Mouse (Mus musculus): ENCODE data around the gene Tmem145. TPM values are rescaled to one million over a fixed set of nuclear protein-coding genes. Genes with fewer than 3 reads are reported as not detected.
"Not testable (repeated sequence)": the region's sequence is repeated elsewhere in the genome, so short reads cannot be mapped to it uniquely, and the experiment has no call there.

Tmem145 gene
- polyA plus RNA-seq, 1 experiment from 2014 or later, result 2.0 TPM

- peak; percentile 98 for ATAC-seq (ENCODE audit: insufficient number of reproducible peaks, insufficient read depth, low FRiP score, low read depth)
- Histone ChIP-seq H3K9ac (replicated peaks; ENCODE audit: low read depth, low read length) (peak within 1 kb of the TSS; percentile 77), H3K36me3 (ENCODE audit: control insufficient read depth, insufficient read depth, low read length) (no peaks in the 10 kb centered on the region), H3K9me3 (ENCODE audit: control insufficient read depth, low read depth, low read length) (no peaks in the 10 kb centered on the region), H3K4me1 (ENCODE audit: control insufficient read depth, insufficient read depth, low read length) (peaks cover 27% of the 10 kb centered on the region), H3K27me3 (ENCODE audit: control insufficient read depth, insufficient read depth, low read length) (0 out of 2 replicates have a peak, but pooled peaks cover 18% of the 10 kb centered on the region), H3K27ac (ENCODE audit: low read length) (peak within 1 kb of the TSS; percentile 86), H3K4me3 (ENCODE audit: low read depth, low read length) (peak within 1 kb of the TSS; percentile 65), H3K4me2 (replicated peaks; ENCODE audit: low read depth, low read length) (peak within 1 kb of the TSS; percentile 99)
- WGBS, result under 1% methylated on average over 52 of the region's 52 CpGs
Measured at GRCm38 (mm10) chr7:25316532-25317445, 10.9 kb downstream of the Tmem145 start, which contains the start of gene Megf8. Megf8 (plus strand) TSS chr7:25317164.

- ATAC-seq (ENCODE audit: insufficient number of reproducible peaks, insufficient read depth, low FRiP score, low read depth), result no peak
- Histone ChIP-seq H3K4me3 (ENCODE audit: low read depth, low read length) (peak overlapping the region; percentile 65), H3K27ac (ENCODE audit: low read length) (peak overlapping the region; percentile 86), H3K4me2 (replicated peaks; ENCODE audit: low read depth, low read length) (peak overlapping the region; percentile 99), H3K9ac (replicated peaks; ENCODE audit: low read depth, low read length) (peak overlapping the region; percentile 77), H3K27me3 (ENCODE audit: control insufficient read depth, insufficient read depth, low read length) (0 out of 2 replicates have a peak, but pooled peaks cover 14% of the 10 kb centered on the region), H3K36me3 (ENCODE audit: control insufficient read depth, insufficient read depth, low read length) (no peaks in the 10 kb centered on the region), H3K9me3 (ENCODE audit: control insufficient read depth, low read depth, low read length) (no peaks in the 10 kb centered on the region), H3K4me1 (ENCODE audit: control insufficient read depth, insufficient read depth, low read length) (peaks cover 27% of the 10 kb centered on the region)
- 13% methylated on average over 21 of the region's 21 CpGs for WGBS
Measured at GRCm38 (mm10) chr7:25317446-25317999, 11.6 kb downstream of the Tmem145 start.

DNA sequence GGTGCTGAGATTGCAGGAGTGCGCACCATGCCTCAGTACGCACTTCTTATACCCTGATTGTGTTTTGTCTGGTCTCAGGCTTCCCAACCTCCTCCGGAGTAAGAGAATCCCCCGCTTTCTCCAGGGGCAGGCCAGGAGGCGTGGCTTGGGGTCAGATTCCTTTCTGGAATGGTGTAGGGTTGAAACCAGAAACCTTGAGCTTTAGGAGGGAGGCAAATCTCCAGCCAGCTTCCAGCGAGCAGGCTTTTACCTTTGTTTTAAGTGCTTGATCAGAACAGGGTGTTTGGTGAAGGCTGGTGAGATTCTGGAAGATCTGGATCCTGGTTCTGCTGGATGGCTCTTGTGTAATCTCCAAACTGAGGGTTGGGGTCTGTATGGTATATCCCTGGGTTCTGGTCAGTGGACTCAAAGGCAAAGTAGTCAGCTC, 16.2 kb downstream of the Tmem145 start:
- H3K9me3 ChIP-seq (ENCODE audit: control insufficient read depth, low read depth, low read length), result no peaks in the 10 kb centered on the region
- peak overlapping the region; percentile 2; the same call in 1 of the 2 replicates for H3K4me3 ChIP-seq (ENCODE audit: low read depth, low read length)
- ATAC-seq (ENCODE audit: insufficient number of reproducible peaks, insufficient read depth, low FRiP score, low read depth), result peak; percentile 82
- no peak overlapping the region for H3K9ac ChIP-seq (replicated peaks; ENCODE audit: low read depth, low read length)
- no peaks in the 10 kb centered on the region for H3K36me3 ChIP-seq (ENCODE audit: control insufficient read depth, insufficient read depth, low read length)
- peaks cover 18% of the 10 kb centered on the region for H3K4me1 ChIP-seq (ENCODE audit: control insufficient read depth, insufficient read depth, low read length)
- peak overlapping the region; percentile 24 for H3K4me2 ChIP-seq (replicated peaks; ENCODE audit: low read depth, low read length)
- 8% methylated on average over 6 of the region's 6 CpGs for WGBS
- H3K27me3 ChIP-seq (ENCODE audit: control insufficient read depth, insufficient read depth, low read length), result no peaks in the 10 kb centered on the region
- peak overlapping the region; percentile 82 for H3K27ac ChIP-seq (ENCODE audit: low read length)

- 83% methylated on average over 2 of the region's 2 CpGs for WGBS
Measured at GRCm38 (mm10) chr7:25323219-25323618, 17.3 kb downstream of the Tmem145 start.

GRCm38 (mm10) chr7:25325431-25325830, 19.5 kb downstream of the Tmem145 start:
- not testable (repeated sequence) for H3K9me3 ChIP-seq (ENCODE audit: control insufficient read depth, low read depth, low read length); H3K4me2 ChIP-seq (replicated peaks; ENCODE audit: low read depth, low read length); ATAC-seq (ENCODE audit: insufficient number of reproducible peaks, insufficient read depth, low FRiP score, low read depth); H3K27me3 ChIP-seq (ENCODE audit: control insufficient read depth, insufficient read depth, low read length); H3K27ac ChIP-seq (ENCODE audit: low read length); H3K4me1 ChIP-seq (ENCODE audit: control insufficient read depth, insufficient read depth, low read length); H3K9ac ChIP-seq (replicated peaks; ENCODE audit: low read depth, low read length); H3K4me3 ChIP-seq (ENCODE audit: low read depth, low read length); H3K36me3 ChIP-seq (ENCODE audit: control insufficient read depth, insufficient read depth, low read length)
- WGBS, result 85% methylated on average over 5 of the region's 6 CpGs

More at GRCm38 (mm10) chr7:25323219-25323618, 17.3 kb downstream of the Tmem145 start:
- Histone ChIP-seq H3K4me2 (replicated peaks; ENCODE audit: low read depth, low read length) (no peak overlapping the region), H3K4me3 (ENCODE audit: low read depth, low read length) (no peak overlapping the region), H3K9me3 (ENCODE audit: control insufficient read depth, low read depth, low read length) (no peaks in the 10 kb centered on the region), H3K9ac (replicated peaks; ENCODE audit: low read depth, low read length) (no peak overlapping the region), H3K27me3 (ENCODE audit: control insufficient read depth, insufficient read depth, low read length) (no peaks in the 10 kb centered on the region), H3K27ac (ENCODE audit: low read length) (no peak overlapping the region), H3K36me3 (ENCODE audit: control insufficient read depth, insufficient read depth, low read length) (no peaks in the 10 kb centered on the region), H3K4me1 (ENCODE audit: control insufficient read depth, insufficient read depth, low read length) (peaks cover 8% of the 10 kb centered on the region)
- ATAC-seq (ENCODE audit: insufficient number of reproducible peaks, insufficient read depth, low FRiP score, low read depth), result no peak

GRCm38 (mm10) chr7:25326233-25326632, 20.3 kb downstream of the Tmem145 start:
- WGBS, result 87% methylated on average over 8 of the region's 8 CpGs
- H3K9me3 ChIP-seq (ENCODE audit: control insufficient read depth, low read depth, low read length), result no peaks in the 10 kb centered on the region
- H3K4me3 ChIP-seq (ENCODE audit: low read depth, low read length), result no peak overlapping the region
- H3K27me3 ChIP-seq (ENCODE audit: control insufficient read depth, insufficient read depth, low read length), result no peaks in the 10 kb centered on the region
- ATAC-seq (ENCODE audit: insufficient number of reproducible peaks, insufficient read depth, low FRiP score, low read depth), result no peak
- no peak overlapping the region for H3K9ac ChIP-seq (replicated peaks; ENCODE audit: low read depth, low read length)
- no peak overlapping the region for H3K27ac ChIP-seq (ENCODE audit: low read length)
- peaks cover 12% of the 10 kb centered on the region for H3K36me3 ChIP-seq (ENCODE audit: control insufficient read depth, insufficient read depth, low read length)
- H3K4me1 ChIP-seq (ENCODE audit: control insufficient read depth, insufficient read depth, low read length), result peaks cover 6% of the 10 kb centered on the region
- no peak overlapping the region for H3K4me2 ChIP-seq (replicated peaks; ENCODE audit: low read depth, low read length)

DNA sequence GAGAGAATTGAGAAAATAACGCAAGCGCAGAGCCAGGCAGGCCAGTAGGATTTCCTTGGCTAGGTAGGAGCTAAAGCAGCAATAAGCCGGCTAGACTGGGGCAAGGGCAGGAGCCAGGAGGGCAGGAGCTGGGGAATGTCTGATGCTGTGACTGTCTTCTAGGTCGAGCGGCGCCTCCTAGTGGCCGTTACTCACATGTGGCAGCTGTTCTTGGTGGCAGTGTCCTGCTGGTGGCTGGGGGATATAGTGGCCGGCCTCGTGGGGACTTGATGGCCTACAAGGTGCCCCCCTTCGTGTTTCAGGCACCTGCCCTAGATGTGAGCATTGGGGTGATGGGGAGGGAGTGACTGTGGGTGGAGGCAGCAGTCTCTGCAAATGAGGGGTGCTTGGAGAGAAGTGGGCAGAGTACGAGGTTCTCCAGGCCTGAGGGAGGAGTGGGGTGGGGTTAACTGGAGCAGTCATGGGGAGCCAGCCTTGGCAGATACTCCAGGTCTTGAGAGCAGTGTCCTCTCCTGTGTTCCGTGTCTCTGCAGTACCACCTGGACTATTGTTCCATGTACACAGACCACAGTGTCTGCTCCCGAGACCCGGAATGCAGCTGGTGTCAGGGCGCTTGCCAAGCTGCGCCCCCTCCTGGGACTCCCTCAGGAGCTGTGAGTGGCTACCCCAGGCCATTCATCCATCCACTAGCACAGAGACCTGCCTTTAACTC, 27.8 kb downstream of the Tmem145 start:
- Histone ChIP-seq H3K4me2 (replicated peaks; ENCODE audit: low read depth, low read length) (no peak overlapping the region), H3K36me3 (ENCODE audit: control insufficient read depth, insufficient read depth, low read length) (peaks cover 31% of the 10 kb centered on the region), H3K27me3 (ENCODE audit: control insufficient read depth, insufficient read depth, low read length) (no peaks in the 10 kb centered on the region), H3K27ac (ENCODE audit: low read length) (no peak overlapping the region), H3K4me1 (ENCODE audit: control insufficient read depth, insufficient read depth, low read length) (no peaks in the 10 kb centered on the region), H3K9me3 (ENCODE audit: control insufficient read depth, low read depth, low read length) (no peaks in the 10 kb centered on the region), H3K9ac (replicated peaks; ENCODE audit: low read depth, low read length) (no peak overlapping the region), H3K4me3 (ENCODE audit: low read depth, low read length) (no peak overlapping the region)
- WGBS, result 42% methylated on average over 16 of the region's 16 CpGs
- ATAC-seq (ENCODE audit: insufficient number of reproducible peaks, insufficient read depth, low FRiP score, low read depth), result peak; percentile 61; the same call in 1 of the 2 replicates

- Histone ChIP-seq H3K4me3 (ENCODE audit: low read depth, low read length) (no peak overlapping the region), H3K27me3 (ENCODE audit: control insufficient read depth, insufficient read depth, low read length) (no peaks in the 10 kb centered on the region), H3K27ac (ENCODE audit: low read length) (no peak overlapping the region), H3K9me3 (ENCODE audit: control insufficient read depth, low read depth, low read length) (no peaks in the 10 kb centered on the region), H3K4me2 (replicated peaks; ENCODE audit: low read depth, low read length) (no peak overlapping the region), H3K36me3 (ENCODE audit: control insufficient read depth, insufficient read depth, low read length) (peaks cover 31% of the 10 kb centered on the region), H3K9ac (replicated peaks; ENCODE audit: low read depth, low read length) (no peak overlapping the region), H3K4me1 (ENCODE audit: control insufficient read depth, insufficient read depth, low read length) (no peaks in the 10 kb centered on the region)
- 0 out of 2 replicates have a peak, but pooled peaks have one; percentile 15 for ATAC-seq (ENCODE audit: insufficient number of reproducible peaks, insufficient read depth, low FRiP score, low read depth)
- 82% methylated on average over 12 of the region's 12 CpGs for WGBS
Measured at GRCm38 (mm10) chr7:25334472-25334871, 28.6 kb downstream of the Tmem145 start.

All from stomach, embryonic 14.5 days (tissue).